Comparison of ENCODE assay signal across 1 mouse cellular context in the genomic region with DNA sequence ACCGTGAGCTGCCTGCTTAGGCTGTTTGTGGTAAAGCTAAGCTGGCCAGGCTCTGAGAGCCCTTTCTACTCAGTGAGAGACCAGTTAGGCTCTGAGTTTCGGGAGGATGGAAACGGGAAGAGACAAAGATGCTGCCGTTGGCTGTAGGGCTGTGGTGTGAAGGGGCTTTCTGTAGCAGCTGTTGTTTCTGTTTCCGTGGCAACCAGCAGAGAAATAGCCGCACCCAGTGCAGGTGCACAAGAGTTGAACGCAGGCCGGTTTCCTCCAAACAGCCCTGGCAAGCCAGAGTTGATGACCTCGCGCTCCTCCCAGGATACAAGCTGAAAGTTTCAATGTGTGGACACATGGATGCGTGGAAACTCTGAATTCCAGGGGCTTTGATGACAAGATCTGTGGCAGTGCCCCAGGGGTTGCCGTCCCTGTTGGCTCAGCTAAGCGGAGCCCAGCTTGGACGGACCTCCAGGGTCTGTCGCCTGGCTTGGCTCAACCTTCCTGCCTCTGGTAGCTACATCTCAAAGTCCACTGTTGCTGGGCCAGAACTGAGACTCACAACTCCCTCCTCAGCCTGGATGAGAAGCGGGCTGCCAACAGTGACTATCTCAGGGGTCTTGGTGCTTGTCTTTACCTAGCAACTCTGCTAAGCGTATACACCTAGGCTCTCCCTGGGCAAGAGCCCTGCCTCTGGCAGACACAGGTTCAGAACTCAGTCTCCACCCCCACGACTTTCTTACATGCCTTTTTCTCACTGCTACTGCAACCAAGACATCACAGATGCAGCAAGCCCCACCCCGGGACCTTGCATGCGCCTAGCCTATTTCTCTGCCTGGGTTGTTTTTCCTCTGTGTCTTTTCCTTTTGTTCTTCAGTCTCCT.
TF ChIP-seq lines count a peak whose summit lies in the region.

No protein-coding gene starts in this region.

TF ChIP-seq in CH12.LX, 34 proteins besides CTCF, POLR2A, EP300 and RAD21 (continued from another document):
- no peak for TF ChIP-seq USF1 (IDR thresholded peaks at IDR 0.05; ENCODE audit: low read depth, low read length)
- TF ChIP-seq ZMIZ1 (IDR thresholded peaks at IDR 0.05; ENCODE audit: low read depth, low read length), result no peak
